Mouse (Mus musculus) thymus, postnatal 14 days (tissue): ENCODE measurements at regions not wholly inside any gene's neighbourhood (a gene's known extent, or its start where the extent isn't known, plus 50 kb on each side); places are given as distances from the start of the nearest gene placed in this dataset.
"Not testable (repeated sequence)": the region's sequence is repeated elsewhere in the genome, so short reads cannot be mapped to it uniquely, and the experiment has no call there.

Experiments used
- DNase-seq: peaks from one replicate; pipeline ENCODE4 v3.0.0; 2021

DNA sequence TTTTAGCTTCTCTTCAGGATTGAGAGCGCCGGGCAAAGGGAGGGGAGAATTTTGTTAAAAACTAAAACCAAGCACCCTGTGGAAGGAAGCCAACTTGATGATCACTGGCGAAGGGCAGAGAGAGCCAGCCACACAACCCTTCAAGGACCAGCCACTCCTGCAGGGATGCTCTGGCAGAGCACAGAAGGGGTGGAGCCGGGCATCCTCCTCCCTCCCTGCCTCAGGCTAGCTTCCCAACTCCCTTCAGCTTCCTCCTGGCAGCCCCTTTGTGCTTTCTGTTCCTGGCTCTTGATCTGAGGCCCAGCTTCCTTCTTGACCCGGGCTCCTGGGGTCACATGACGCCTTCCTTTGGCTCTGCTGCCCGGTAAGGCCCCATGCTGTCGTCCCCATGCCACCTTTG, 591.8 kb upstream of the Gm10131 start:
- DNase-seq = no peak

DNA sequence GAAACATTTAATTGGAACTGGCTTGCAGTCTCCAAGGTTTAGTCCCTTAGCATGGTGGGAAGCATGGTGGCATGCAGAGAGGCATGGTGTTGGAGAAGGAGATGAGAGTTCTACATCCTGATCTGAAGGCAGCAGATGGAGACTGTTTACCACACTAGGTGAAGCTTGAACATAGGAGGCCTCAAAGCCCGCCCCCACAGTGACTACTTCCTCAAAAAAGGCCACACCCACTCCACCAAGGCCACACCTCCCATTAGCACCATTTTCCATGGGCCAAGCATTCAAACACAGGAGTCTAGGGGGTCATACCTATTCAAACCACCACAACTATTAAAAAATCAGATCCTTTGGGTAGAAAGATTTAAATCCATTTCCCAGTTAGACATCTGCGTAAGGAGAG, 591.3 kb upstream of the Gm10131 start:
- DNase-seq = no peak

DNA sequence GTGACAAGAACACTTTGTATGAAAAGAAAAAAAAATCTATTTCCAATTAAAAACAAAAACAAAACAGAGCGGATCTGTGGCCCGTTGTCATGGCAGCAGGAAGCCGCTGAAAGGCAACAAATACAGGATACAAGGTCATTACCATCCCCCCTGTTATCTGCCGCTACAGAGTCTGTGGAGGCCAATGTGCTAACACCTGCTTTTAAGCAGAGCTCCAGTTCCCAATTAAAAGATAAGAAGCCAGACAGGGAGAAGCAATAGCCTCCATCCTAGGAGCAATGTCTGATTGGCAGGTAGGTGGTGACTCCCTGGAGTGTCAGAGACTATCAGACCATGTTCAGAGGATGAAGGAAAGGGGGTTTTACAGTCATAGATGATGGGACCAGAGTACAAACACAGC, 587.5 kb upstream of the Gm10131 start:
- DNase-seq = no peak

DNA sequence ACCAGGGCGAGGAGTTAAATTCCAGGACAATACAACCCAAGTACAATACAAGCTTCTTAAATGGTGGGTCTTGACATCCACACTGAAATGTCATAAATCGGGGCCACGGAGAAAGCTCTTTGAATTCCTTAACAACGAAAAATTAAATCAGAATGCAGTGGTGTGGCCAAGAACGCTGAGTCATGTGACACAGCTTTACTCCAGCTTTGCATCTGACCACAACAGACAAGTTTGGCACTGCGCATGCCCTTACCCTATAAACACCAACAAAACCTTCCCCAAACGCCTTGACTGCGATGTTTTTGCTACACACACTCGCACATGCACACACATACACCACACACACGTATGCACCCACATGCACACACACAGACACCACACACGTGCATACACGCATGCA, 584.8 kb upstream of the Gm10131 start:
- DNase-seq = no peak

DNA sequence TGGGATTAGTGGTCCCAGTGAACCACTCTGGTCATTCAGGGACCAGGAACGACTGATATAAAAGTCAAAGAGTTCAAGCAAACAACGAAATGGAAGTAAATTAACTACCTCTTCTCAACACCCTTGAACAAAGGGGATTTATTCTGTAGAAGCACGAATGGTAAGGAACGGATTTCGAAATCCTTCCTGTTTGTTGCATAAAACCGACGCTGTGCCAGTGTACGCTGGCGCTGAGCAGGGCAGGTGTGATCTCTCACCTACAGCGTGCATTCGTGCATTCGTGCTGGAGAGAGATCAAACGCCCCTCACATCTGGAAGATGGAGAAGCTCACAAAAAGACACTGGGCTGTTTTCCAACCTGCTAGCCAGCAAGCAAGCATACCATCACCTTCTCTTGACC, 581.1 kb upstream of the Gm10131 start:
- DNase-seq = peak; percentile 21

DNA sequence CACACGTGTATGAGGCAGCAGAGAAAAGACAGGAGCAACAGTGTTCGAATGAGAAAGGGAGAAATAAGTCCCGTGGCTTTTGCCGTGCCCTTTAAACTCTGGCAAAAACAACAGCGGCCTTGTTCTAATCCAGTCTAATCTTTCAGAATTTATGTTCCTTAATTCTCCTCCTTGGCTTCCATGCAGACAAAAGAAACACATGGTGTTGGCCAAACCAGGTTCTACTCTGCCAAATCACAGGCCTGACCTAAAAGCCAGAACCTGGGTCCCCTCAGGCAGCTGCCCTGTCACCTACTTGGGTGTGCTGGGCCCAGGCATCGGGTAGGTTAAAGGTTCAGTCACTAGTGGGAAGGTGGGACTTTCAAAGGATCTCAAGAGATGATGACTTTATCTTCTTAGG, 580.2 kb upstream of the Gm10131 start:
- no peak for DNase-seq

DNA sequence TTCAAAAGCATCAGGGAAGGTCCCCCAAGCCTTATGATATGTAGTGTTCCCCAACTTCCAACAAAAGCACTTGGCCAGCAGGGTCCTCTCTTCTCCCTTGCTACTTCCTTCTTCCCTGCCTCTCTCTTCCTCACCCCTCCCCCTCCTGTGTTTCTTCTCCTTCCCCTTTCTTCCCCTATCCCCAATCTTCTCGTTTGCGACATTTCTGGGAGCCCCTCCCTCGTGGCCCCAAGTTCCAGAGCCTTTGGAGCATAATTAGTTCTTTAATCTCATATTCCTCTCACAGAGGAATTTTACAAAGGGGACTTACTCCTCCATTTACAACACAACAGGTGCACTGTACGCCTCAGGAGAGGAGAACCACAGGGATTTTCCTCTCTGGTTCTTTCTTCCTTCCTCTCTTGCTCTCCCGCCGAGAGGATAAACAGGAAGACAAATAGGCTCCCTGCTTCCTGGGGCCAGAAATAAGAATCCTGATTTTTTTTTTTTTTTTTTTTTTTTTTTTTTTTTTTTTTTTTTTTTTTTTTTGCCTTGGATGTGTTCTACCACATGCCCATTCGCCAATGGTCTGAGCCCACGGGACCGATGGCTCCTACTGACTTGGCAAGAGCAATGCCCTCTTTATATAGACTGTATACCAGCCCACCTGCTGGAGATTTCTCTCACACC, 578.4 kb upstream of the Gm10131 start:
- no peak for DNase-seq

DNA sequence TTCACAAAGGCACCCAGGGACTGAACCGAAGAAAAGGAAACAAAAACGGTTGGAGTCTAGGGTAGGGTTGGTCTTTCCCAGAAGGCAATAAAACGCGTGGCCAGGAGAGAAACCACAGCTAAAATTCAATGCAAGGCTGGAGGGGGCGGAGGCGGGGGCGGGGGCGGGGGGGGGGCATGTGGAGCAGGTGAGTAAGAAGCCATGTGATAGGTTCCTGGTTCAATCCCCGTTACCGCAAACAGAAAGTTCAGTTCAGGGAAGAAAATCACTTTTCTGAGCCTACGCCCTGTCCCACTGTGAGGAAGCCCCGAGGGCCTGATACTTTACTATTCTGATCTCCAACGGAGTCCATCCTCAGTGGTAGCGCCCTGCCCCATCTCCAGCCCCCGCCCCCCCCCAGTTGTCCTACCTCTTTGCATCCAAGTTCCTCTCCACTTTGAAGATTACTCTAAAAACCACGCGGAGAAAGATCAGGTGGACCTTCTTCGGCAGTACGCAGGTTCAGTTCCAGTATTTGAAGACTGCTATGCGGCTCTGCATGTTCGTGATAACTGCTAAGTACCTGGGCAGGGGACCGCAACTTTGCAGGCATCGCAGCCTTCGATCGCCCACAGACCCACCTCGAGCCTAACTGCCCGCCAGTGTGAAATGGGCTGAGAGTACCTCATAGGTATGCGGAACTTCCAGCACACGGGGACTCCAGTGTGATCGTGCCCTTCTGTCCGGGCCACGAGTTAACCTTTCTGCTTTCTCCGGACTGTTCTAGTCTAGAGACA, 577.7 kb upstream of the Gm10131 start:
- peak; percentile 23 for DNase-seq

DNA sequence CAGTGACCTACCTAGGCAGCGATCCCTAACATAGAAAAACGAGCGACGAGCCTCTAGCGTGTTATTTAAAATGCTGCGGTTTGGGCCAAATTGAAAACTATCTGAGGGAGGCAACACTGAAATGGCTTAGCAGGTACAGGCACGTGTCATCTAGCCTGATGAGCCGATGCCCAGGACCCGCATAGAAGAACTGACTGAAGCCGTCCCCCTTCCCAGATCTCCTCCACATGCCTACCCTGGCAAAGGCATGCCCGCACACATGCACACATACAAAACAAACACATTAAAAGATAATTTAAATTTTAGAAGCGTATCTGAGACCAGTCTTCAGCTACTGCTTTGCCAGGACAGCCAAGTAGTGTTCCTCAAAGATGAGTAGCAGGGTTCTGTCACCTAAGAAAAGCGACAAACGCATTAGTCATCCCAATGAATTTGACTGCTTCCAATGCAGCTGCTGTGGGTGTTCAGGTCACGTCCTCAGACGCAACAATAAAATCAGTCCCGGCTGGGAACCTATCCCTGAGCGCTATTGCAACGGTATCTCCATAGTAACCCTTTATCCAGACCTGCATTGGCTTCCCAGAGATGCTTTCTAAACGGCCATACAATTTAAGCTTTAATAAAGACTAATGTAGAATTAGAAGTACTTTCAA, 577.0 kb upstream of the Gm10131 start:
- no peak for DNase-seq

DNA sequence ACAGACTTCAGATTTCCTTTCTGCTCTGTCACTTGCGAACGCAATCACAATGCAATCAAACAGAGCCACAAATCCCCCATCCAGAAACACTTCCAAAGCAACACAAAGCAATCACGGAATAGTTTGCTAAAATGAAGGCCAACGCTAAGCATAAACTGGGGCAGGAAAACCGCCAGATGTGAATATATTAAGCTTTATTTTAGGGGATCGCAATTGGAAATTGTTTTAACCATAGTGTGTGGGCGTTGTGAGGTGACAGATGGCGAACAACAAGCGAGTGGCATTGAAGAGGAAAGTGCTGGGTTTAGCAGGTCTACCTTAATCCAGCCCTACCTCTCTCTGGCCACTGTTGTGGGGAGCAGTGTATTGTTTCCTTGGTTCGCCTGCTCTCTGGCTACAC, 574.8 kb upstream of the Gm10131 start:
- no peak for DNase-seq

DNA sequence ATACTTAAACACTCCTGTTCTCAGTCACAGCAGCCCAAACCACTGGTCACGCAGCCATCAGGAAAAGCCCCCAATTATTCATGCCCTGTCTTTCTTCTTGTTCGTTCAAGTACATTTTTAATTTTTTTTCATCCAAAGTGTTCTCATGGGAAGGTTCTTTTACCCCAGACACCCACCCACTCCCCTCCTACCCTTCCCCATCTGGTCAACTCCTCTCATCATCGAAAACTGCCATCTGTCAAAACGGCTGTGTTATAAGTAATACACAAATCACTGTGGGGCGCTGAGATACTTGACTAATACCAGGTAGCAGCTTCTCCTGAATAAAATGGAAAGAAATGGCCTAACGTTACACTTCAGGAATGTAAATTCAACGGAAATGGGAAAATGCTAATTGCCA, 573.1 kb upstream of the Gm10131 start:
- no peak for DNase-seq

DNA sequence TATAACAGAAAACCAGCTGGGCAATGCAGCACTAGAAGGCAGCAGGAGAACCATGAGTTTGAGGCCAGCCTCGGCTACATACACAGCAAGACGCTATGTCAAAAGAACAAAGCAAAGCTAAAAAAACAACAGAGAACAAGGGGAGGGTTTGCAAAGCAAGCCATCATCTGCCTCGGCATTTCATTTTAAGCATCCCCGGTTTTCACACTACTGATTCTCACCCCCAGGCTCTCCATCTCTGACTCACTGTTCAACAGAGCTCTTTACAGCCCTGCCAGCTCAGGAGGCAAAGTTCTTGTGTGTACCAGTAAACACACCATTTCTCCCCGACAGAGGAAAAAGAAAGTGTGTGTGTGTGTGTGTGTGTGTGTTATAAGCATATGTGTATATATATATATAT, 571.6 kb upstream of the Gm10131 start:
- DNase-seq = no peak

DNA sequence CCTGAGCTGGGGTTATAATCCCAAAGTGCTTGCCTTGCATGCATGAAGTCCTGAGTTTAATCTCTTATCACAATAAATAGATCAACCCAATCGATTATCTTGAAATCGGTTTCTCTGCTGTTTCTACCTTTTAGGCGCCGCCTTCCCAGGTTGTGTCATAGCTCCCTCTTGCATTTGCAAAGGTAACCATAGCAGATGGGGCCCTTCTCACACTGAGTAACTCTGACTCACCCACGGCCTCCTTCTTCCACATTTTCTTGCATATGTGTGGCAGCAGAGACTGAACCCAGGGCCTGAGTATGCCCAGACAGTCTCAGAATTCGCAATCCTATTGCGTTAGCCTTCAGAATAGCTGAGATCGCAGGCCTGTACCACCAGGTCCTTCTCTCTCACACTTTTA, 570.7 kb upstream of the Gm10131 start:
- no peak for DNase-seq

DNA sequence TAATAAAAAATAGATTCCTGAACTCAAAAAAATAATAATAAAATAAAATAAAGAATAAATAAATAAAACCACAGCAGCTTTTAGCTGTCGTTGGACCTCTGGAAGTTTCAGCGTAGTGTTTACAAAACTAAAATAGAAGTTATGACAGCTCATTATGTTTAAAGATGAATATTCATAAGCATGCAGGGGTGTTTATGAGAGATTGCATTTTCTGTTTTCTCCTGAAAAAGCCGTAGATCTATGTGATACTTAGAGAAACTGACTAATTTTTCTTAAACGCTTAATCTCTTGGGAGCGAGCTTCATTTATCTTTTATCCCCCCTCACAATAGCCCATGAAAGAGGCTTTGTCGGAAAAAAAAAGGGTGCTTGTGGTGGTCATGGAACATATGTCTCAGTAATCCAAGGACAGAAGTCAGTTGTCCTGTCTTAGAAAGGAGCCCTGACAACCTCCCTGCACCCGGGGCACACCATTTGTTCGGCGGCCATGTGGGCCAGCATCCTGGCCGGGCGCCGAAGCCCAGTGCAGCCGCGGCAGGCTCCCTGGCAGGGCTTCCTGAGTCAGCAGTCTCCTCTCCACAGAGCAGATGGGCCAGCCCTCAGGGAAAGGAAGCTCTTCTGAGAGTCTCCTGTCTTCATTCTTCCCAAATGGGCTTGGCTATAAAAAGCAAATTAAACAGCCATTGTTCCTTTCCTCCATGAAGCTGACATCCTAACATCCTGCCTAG, 568.2 kb upstream of the Gm10131 start:
- no peak for DNase-seq

DNA sequence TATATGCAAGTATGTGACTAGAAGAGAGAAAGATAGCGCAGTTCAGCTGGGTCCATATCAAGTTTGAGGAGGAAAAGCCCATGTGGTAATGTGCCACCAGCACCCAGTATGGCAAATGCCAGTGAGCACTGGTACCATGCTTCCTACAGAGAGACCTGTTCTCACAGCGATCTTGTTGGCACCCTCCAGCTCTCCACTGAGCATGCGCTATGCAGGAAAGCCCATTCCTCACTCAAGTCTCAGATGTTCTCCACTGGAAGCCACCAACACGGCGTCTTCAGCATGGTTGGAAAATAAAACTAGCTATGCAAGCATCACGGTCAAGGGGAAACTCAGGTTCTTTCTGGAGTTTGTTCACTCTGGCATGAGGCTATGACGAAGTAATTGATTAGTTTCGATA, 567.3 kb upstream of the Gm10131 start:
- no peak for DNase-seq

DNA sequence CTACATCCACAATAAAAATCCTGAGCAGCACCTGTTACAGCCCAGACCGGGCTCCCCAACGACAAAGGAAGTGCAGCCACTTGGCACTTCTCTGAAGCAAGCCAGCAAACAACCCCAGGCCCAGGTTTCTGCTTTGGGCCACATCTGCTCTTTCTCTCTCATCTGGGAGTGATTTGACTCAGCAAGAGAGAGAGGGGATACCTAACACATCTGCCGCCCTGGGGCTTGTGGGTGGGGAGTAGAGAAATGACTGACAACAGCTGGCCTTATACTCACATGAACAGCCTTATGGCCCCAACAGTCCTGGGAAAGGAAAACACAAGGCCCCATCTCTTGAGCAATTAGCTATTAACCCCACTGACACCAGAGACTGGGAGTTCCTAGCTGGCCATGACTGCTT, 560.2 kb upstream of the Gm10131 start:
- peak; percentile 86 for DNase-seq

DNA sequence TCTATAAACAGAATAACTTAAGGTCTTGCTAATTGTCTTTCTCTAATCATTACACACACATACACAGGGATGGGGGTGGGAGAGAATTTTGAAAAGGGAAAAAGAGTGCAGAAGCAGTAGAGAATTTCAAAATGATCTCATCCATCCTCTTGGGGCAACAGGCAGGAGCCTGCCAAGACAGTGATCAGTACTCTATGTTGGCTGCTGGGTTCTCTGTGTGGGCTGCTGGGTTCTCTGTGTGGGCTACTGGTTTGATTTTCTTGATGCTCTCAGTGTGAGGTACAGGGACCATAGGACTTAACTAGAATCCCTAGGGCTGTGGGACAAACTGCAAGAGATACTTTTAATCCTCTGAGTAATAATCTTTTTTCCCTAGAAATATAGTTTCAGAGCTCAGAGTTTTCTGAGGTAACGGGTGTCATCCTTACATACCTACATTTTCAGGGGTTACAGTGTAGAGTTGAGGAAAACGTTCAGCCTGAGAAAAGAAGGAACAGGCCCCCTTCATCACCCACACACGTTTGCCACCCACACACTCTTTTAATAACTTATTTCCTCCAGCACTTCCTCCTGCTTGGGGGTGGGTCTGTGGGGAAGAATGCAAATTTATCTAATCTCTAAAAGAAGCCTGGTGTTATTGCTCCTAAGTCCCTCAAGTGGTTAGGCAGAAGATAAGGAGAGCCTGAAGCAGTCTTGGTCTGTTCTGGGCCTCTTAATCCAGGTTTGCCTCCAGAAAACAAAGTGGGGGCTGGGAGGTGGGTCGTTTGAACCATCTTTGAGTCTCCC, 559.6 kb upstream of the Gm10131 start:
- no peak for DNase-seq

DNA sequence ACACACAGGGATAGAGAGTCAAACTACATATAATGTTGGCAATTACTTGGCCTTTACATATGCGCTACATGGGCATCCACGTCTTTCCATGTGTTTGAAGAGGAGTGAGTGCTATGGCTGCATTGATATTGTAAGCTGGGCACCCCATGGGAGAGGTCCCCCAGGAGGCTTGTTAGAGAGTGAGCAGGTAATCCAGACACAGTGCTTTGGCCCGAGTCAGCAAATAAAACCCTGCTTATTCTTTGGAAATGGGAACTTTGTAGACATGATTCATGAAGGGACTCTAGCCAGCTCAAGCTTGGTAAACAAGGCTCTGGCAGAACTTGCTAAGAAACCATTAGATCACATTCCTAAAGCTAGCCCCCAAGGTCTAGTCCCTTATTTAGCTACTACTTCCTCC, 557.6 kb upstream of the Gm10131 start:
- no peak for DNase-seq

DNA sequence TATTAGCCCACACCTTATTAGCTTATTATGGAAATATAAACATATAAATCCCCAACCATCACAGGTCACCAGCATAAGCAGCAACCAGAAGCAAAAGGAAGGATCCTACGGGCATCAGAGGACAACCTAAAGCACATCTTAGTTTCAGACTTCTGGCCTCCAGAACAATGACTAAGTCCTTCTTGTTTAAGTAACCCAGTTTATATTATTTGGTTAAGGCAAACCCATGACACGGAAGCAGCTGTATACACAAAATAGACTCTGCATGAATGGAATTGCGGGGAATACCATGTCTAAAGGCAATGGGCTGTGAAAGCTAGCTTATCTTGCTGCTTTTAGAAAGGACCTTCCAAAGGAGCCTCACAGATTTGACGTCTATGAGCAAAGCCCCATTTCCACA, 552.9 kb upstream of the Gm10131 start:
- DNase-seq = no peak

DNA sequence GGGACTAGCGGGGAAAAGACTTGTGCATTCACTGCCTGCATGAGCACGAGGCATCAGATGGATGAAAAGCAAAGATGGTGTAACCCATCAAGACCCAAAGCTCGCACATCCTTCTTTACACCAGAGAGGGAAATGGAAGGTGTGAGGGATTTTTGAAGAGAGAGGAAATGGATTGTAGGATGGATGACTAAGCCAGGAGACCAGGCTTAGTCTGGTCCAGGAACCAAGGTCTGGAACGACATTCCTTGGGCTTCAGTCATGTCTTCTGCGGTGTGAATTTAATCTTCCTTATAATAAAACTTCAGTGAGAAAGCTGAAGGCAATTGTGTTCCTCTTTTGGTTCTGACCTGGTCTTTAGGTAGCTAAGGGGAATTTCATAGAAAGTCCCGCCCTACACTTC, 551.0 kb upstream of the Gm10131 start:
- no peak for DNase-seq

DNA sequence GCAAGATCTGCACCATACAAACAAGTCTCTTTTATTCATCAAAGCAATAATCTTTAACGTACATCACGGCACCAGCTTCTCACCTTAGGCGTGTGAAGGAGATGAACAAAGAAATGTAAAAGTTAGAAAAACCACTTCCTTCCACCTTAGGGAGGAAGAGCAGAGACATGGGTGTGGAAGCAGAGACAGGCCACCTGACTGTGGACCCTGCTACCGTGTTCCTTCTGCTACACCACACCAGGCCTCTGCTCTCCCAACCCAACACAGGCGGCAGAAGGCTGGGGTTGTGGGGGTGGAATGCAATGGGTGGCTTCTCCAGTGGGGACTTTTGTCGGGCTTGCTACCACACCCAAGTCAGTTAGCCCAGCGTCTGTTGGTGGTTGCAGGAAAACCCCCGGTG, 540.2 kb upstream of the Gm10131 start:
- DNase-seq = peak; percentile 71

DNA sequence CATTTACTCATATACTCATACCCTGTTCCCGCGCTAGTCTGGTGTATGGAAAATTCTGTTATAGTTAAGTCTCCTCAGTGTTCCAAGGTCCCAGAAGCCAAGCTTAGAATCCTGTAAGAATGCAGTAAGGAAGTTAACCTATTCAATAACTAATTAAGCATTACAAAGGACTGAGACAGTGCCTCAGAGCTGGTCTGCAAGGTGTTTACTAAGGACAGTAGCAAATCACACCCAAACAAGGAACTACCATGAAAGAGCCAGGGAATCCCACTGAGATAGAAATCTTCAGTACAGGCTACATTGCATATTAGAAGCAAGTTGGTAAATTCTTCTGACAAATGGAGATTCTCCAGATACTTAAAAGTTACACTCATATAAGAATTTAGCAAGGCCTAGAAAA, 516.7 kb upstream of the Gm10131 start:
- not testable (repeated sequence) for DNase-seq

DNA sequence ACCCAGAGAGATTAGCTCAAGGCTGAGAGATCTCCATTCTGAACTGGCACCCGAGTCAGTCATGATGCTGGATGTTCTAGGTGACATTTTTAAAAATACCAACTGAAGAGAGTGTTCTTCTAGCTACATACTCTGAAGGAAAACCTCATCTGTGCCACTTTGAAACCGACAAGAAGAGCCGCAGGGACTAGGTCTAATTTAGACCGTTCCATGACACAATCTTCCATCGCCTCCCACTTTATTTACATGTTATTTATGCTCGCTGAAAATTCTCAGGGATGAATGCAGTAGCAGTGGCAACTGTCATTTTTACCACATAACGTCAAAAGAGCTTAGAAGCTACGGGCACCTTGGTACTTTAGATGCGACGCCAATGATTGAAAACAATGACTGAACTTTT, 514.1 kb upstream of the Gm10131 start:
- no peak for DNase-seq
